Mouse (Mus musculus) erythroblast, embryonic 14.5 days (primary cell): ENCODE measurements around the gene Enpp6. TPM values are rescaled to one million over a fixed set of nuclear protein-coding genes. Genes with fewer than 3 reads are reported as not detected.

Source experiments
- H3K27me3 ChIP-seq: 2 replicates; pipeline ENCODE4 v1.6.1; 2012; ENCODE audit warnings: inconsistent platforms; ENCODE audit not compliant: control insufficient read depth
- H3K36me3 ChIP-seq: 2 replicates; pipeline ENCODE4 v1.6.1; 2012; ENCODE audit warnings: mild to moderate bottlenecking, inconsistent platforms; ENCODE audit not compliant: control insufficient read depth
- H3K4me1 ChIP-seq: 2 replicates; pipeline ENCODE4 v1.6.1; 2012; ENCODE audit warnings: inconsistent platforms; ENCODE audit not compliant: control insufficient read depth
- H3K4me3 ChIP-seq: replicated peaks from 2 replicates; pipeline ENCODE3; 2012; ENCODE audit warnings: moderate library complexity, mild to moderate bottlenecking, inconsistent platforms
- H3K9me3 ChIP-seq: 2 replicates; pipeline ENCODE4 v1.6.1; 2012; ENCODE audit warnings: low read length, inconsistent platforms, mixed read lengths; ENCODE audit not compliant: control insufficient read depth
- GATA1 ChIP-seq: IDR thresholded peaks from 2 replicates; pipeline ENCODE4 v1.6.1; 2012; ENCODE audit warnings: low read length, inconsistent platforms, mixed read lengths
- TAL1 ChIP-seq: IDR thresholded peaks from 3 replicates; pipeline ENCODE4 v1.6.1; 2012; ENCODE audit warnings: low read length, inconsistent platforms, mixed read lengths
- polyA plus RNA-seq: library from polyadenylated mRNA; stranded (reverse); fragments of >175 nt; gene quantifications from 2 replicates; pipeline ENCODE4 v1.2.3, GENCODE M21; 2012

Enpp6 gene
- polyA plus RNA-seq, 1 experiment: not detected

GRCm38 (mm10) chr8:47080037-47080436, 93.3 kb downstream of the Enpp6 start:
- TF ChIP-seq TAL1: no peak
- no peak for TF ChIP-seq GATA1
- Histone ChIP-seq H3K4me3 (no peak overlapping the region), H3K9me3 (peaks cover 5% of the 10 kb centered on the region), H3K27me3 (no peaks in the 10 kb centered on the region), H3K36me3 (no peaks in the 10 kb centered on the region), H3K4me1 (no peaks in the 10 kb centered on the region)

DNA sequence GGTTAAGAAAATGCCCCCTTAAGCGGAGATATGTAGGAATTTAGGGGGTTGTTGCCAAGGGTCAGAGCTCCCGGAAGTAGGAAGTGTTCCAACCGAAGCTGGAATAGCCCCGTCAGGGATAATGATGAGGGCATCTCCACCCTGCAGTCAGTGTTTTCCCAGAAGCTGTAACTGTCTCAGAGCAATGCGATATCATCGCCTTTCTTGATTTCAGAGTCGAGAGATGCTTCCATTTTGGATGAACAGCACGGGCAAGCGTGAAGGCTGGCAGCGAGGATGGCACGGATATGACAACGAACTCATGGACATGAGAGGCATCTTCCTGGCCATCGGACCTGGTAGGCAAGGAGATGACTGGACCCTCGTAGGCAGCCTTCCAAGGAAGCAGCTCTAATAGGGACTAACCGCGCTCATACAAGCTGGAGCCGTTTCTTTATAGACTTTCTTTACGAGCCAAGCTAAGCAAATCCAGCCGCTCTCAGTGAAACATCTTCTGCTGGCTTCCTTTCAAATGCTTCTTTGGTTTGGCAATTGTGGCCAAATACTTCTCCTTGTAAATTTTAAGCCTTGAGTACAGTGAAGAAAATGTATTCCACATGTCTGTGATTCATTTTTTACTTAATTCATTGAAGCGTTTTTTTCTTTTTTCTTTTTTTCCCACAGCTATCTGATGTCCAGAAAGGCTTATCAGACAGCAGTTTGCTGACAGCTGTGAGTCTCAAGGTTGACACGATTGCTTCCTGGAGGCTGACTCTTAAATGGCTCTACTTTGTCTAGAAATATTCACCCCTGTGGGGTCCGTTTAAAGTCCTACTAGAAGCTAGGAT, 95.7 kb downstream of the Enpp6 start:
- H3K36me3 ChIP-seq: no peaks in the 10 kb centered on the region
- no peaks in the 10 kb centered on the region for H3K4me1 ChIP-seq
- H3K9me3 ChIP-seq: peaks cover 5% of the 10 kb centered on the region
- H3K4me3 ChIP-seq: no peak overlapping the region
- no peak for TF ChIP-seq GATA1
- TF ChIP-seq TAL1: no peak
- H3K27me3 ChIP-seq: no peaks in the 10 kb centered on the region

GRCm38 (mm10) chr8:47090021-47090420, 103.3 kb downstream of the Enpp6 start:
- no peaks in the 10 kb centered on the region for H3K36me3 ChIP-seq
- TF ChIP-seq GATA1: no peak
- TF ChIP-seq TAL1: no peak
- H3K9me3 ChIP-seq: peaks cover 3% of the 10 kb centered on the region; the same call in 1 of the 2 replicates
- H3K4me3 ChIP-seq: no peak overlapping the region
- no peaks in the 10 kb centered on the region for H3K4me1 ChIP-seq
- H3K27me3 ChIP-seq: no peaks in the 10 kb centered on the region

GRCm38 (mm10) chr8:47105617-47106016, 118.9 kb downstream of the Enpp6 start:
- Histone ChIP-seq H3K4me3 (no peak overlapping the region), H3K9me3 (no peaks in the 10 kb centered on the region), H3K36me3 (no peaks in the 10 kb centered on the region), H3K4me1 (no peaks in the 10 kb centered on the region), H3K27me3 (no peaks in the 10 kb centered on the region)
- TF ChIP-seq TAL1: no peak
- no peak for TF ChIP-seq GATA1

DNA sequence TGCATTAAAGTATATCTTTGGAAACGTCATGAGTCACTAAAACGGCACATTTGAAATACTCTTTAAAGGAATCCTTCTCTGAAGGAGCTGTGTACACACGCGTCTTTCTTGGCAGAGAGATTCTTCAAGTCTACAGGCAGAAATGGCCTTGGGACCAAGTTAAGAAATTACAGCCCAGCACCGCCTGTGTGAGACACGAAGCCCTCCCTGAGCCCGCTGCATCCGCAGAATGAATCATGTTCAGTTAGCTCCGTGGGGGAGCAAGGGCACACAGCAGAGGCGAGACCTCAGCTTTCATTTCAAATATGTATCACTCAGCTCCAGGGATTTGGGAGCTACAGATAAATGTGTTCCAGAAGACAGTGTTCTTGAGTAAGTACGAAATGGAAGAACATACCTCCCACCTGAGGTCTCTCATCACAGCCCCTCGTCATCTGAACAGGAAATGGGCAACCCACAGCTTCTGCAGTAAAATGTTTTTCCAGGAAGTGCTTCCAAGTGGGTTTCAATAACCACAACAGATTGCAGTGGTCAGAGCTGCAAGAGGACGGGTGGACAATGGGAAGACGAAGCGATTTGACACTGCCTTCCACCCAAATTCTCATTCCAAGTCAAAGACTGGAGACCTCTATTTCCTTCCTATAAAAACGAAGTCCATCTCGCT, 127.6 kb downstream of the Enpp6 start:
- H3K36me3 ChIP-seq: no peaks in the 10 kb centered on the region
- H3K27me3 ChIP-seq: no peaks in the 10 kb centered on the region
- H3K4me3 ChIP-seq: no peak overlapping the region
- no peaks in the 10 kb centered on the region for H3K4me1 ChIP-seq
- peaks cover 2% of the 10 kb centered on the region; the same call in 1 of the 2 replicates for H3K9me3 ChIP-seq
- TF ChIP-seq TAL1 (no peak), GATA1 (no peak)

- Histone ChIP-seq H3K4me3 (no peak overlapping the region), H3K9me3 (no peaks in the 10 kb centered on the region; the same call in 1 of the 2 replicates), H3K27me3 (no peaks in the 10 kb centered on the region), H3K36me3 (no peaks in the 10 kb centered on the region), H3K4me1 (no peaks in the 10 kb centered on the region)
- no peak for TF ChIP-seq GATA1
Observed at GRCm38 (mm10) chr8:47117336-47117735, 130.6 kb downstream of the Enpp6 start.

- Histone ChIP-seq H3K36me3 (no peaks in the 10 kb centered on the region), H3K9me3 (no peaks in the 10 kb centered on the region), H3K4me1 (no peaks in the 10 kb centered on the region), H3K27me3 (no peaks in the 10 kb centered on the region), H3K4me3 (no peak overlapping the region)
- TF ChIP-seq GATA1: no peak
Observed at GRCm38 (mm10) chr8:47119895-47120294, 133.2 kb downstream of the Enpp6 start.

- TF ChIP-seq TAL1 (no peak), GATA1 (no peak)
- Histone ChIP-seq H3K4me1 (no peaks in the 10 kb centered on the region), H3K4me3 (no peak overlapping the region), H3K9me3 (no peaks in the 10 kb centered on the region; the same call in 1 of the 2 replicates), H3K36me3 (no peaks in the 10 kb centered on the region), H3K27me3 (no peaks in the 10 kb centered on the region)
Observed at GRCm38 (mm10) chr8:47128859-47129258, 142.2 kb downstream of the Enpp6 start.

DNA sequence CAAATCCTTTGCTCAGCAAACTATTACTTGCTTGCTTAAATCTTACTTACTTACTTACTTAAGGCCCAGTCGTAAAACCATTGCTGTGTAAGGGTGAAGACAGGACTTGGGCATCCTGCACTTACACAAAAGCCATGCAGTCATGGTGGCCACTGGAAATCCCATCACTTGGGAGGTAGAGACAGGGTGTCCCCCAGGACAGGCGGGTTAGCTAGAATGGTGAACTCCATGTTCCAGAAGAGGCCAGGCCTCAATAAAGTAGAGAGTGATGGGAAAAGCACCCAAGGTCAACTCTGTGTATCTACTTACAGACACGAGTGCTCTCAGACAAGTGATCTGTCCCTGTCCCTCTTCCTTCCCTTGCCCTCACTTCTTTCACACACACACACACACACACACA, 146.7 kb downstream of the Enpp6 start:
- Histone ChIP-seq H3K27me3 (no peaks in the 10 kb centered on the region), H3K4me3 (no peak overlapping the region), H3K4me1 (no peaks in the 10 kb centered on the region), H3K36me3 (no peaks in the 10 kb centered on the region), H3K9me3 (no peaks in the 10 kb centered on the region; the same call in 1 of the 2 replicates)
- TF ChIP-seq GATA1 (no peak), TAL1 (no peak)
